Mouse (Mus musculus): ENCODE results near the gene Sdhaf1. TPM values are rescaled to one million over a fixed set of nuclear protein-coding genes. Genes with fewer than 3 reads are reported as not detected.

Gene Sdhaf1
- total and polyA plus RNA-seq, 2 experiments from 2014 or later: 16.5 to 23.3 TPM

GRCm38 (mm10) chr7:30291215-30292131, 32.2 kb downstream of the Sdhaf1 start, which contains the start of gene Clip3:
Gene Clip3 (plus strand): TSS chr7:30291728.
- Histone ChIP-seq H3K27ac (ENCODE audit: low read depth) (no peak within 1 kb of the TSS), H3K9ac (replicated peaks; ENCODE audit: low read depth, low read length) (peak within 1 kb of the TSS; percentile 41; the same call in 1 of the 2 replicates), H3K9me3 (replicated peaks; ENCODE audit: control insufficient read depth, low read length) (no peaks in the 10 kb centered on the region), H3K27me3 (ENCODE audit: control insufficient read depth, insufficient read depth, low read length) (no peaks in the 10 kb centered on the region), H3K4me2 (ENCODE audit: low read depth, low read length) (peak within 1 kb of the TSS; percentile 52), H3K36me3 (replicated peaks; ENCODE audit: control insufficient read depth, insufficient read depth, low read length) (no peaks in the 10 kb centered on the region), H3K4me3 (ENCODE audit: low read depth, low read length) (peak within 1 kb of the TSS; percentile 51), H3K4me1 (ENCODE audit: control insufficient read depth, insufficient read depth) (0 out of 2 replicates have a peak, but pooled peaks cover 6% of the 10 kb centered on the region)
- WGBS: 8% methylated on average over 35 of the region's 35 CpGs
- ATAC-seq (ENCODE audit: insufficient read depth, low read depth): peak; percentile 24; the same call in 1 of the 2 replicates
- TF ChIP-seq CTCF (IDR thresholded peaks at IDR 0.05; ENCODE audit: low read depth) (no peak), EP300 (IDR thresholded peaks at IDR 0.05; ENCODE audit: low read depth) (no peak)
- DNase-seq (ENCODE audit: low spot score): peak; percentile 64

DNA sequence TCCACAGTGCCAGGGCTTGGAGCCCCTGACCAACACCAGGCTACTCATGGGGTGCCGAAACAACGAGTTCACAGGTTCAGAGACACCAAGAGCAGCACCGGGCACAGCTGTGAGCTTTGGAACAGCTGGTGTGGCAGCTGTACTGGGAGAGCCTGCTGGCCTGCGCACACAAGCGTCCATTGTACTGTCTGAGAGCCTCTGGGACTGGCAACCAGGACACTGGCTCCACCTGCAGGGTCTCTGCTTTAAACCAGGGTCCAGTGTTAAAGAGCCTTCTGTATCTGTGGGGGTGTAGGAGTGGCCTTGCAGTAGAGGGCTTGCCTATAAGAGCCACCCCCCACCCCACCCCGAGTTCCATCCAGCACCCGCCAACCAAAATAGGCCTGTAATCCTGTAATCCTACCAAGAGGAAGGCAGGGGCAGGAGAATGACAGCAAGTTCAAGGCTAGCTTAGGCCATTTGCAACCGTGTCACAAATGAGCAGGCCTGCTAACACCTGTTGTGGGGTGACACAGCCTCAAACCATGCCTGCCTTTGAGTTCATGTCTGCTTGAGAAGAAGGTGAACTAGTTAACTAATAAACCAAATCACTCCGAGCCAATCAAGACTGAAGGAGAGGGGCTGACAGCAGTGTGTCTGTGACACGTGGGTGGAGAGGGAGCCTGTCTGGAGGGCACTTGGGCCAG, 33.8 kb downstream of the Sdhaf1 start:
- whole genome bisulfite sequencing: 56% methylated on average over 10 of the region's 10 CpGs
- Histone ChIP-seq H3K36me3 (replicated peaks; ENCODE audit: control insufficient read depth, insufficient read depth, low read length) (no peaks in the 10 kb centered on the region), H3K27me3 (ENCODE audit: control insufficient read depth, insufficient read depth, low read length) (no peaks in the 10 kb centered on the region), H3K4me2 (ENCODE audit: low read depth, low read length) (no peak overlapping the region), H3K27ac (ENCODE audit: low read depth) (no peak overlapping the region), H3K4me3 (ENCODE audit: low read depth, low read length) (no peak overlapping the region), H3K9me3 (replicated peaks; ENCODE audit: control insufficient read depth, low read length) (no peaks in the 10 kb centered on the region), H3K4me1 (ENCODE audit: control insufficient read depth, insufficient read depth) (0 out of 2 replicates have a peak, but pooled peaks cover 6% of the 10 kb centered on the region), H3K9ac (replicated peaks; ENCODE audit: low read depth, low read length) (no peak overlapping the region)
- ATAC-seq (ENCODE audit: insufficient read depth, low read depth): peak; percentile 40; the same call in 1 of the 2 replicates
- DNase-seq (ENCODE audit: low spot score): no peak
- TF ChIP-seq EP300 (IDR thresholded peaks at IDR 0.05; ENCODE audit: low read depth) (no peak), CTCF (IDR thresholded peaks at IDR 0.05; ENCODE audit: low read depth) (0 out of 2 replicates have a peak, but pooled peaks have one; percentile 5)

DNA sequence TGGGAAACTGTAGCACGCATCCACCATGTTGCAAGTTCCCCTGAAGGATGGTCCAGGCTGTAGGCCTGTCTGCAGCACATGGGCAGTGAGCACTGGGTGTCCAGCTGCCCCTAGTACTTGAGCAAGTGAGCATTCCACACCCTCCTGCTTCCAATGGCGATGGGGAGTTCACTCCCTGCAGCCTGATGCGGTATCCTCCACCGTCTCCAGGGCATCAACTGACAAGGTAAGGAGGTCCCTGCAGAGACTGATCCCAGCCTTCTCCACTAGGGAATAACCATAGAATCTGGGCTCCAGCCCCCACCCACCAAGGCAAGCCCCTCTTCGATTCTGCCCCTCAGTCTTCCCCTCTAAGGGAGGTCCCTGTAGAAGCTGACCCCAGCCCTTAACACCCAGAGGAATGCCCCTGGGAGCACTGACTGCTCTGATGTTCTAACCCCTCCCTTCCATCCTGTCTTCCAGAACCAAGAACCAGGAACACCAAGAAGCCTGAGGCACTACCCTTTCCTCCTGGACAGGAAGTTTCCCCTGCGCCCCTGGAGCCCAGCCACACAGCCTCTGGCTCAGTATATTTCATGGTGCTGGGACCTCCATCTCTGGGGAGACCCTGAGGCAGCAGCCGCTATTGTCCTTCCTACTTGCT, 34.5 kb downstream of the Sdhaf1 start:
- Histone ChIP-seq H3K36me3 (replicated peaks; ENCODE audit: control insufficient read depth, insufficient read depth, low read length) (no peaks in the 10 kb centered on the region), H3K9me3 (replicated peaks; ENCODE audit: control insufficient read depth, low read length) (no peaks in the 10 kb centered on the region), H3K4me3 (ENCODE audit: low read depth, low read length) (no peak overlapping the region), H3K4me2 (ENCODE audit: low read depth, low read length) (no peak overlapping the region), H3K27ac (ENCODE audit: low read depth) (no peak overlapping the region), H3K4me1 (ENCODE audit: control insufficient read depth, insufficient read depth) (0 out of 2 replicates have a peak, but pooled peaks cover 6% of the 10 kb centered on the region), H3K9ac (replicated peaks; ENCODE audit: low read depth, low read length) (no peak overlapping the region), H3K27me3 (ENCODE audit: control insufficient read depth, insufficient read depth, low read length) (no peaks in the 10 kb centered on the region)
- DNase-seq (ENCODE audit: low spot score) (no peak), ATAC-seq (ENCODE audit: insufficient read depth, low read depth) (no peak)
- whole genome bisulfite sequencing: 60% methylated on average over 7 of the region's 7 CpGs
- TF ChIP-seq EP300 (IDR thresholded peaks at IDR 0.05; ENCODE audit: low read depth): no peak
- TF ChIP-seq CTCF (IDR thresholded peaks at IDR 0.05; ENCODE audit: low read depth): no peak

DNA sequence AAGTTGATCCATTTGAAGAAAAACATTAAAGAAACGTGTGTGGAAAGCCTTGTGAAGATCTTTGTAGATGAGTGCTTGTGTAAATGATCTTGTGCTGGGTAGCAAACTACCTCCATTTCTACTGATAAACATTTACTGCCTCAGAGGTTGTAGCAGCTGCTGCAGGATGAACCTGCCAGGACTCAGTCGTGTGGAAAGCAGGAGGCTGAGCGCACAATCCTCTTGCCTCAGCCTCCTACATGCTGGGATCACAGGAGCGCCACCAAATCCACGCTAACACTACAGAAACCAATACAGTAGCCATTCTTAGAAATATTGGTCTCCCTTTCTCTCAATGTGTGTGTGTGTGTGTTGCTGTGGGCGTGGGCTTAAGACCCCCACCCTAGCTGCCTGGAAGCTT, 35.6 kb downstream of the Sdhaf1 start:
- no peak for DNase-seq (ENCODE audit: low spot score)
- WGBS: 65% methylated on average over 6 of the region's 6 CpGs

More for the DNA sequence above, 35.6 kb downstream of the Sdhaf1 start:
- H3K4me1 ChIP-seq (ENCODE audit: control insufficient read depth, insufficient read depth): 0 out of 2 replicates have a peak, but pooled peaks cover 6% of the 10 kb centered on the region
- no peak overlapping the region for H3K4me2 ChIP-seq (ENCODE audit: low read depth, low read length)
- no peak overlapping the region for H3K9ac ChIP-seq (replicated peaks; ENCODE audit: low read depth, low read length)
- H3K27ac ChIP-seq (ENCODE audit: low read depth): no peak overlapping the region
- H3K27me3 ChIP-seq (ENCODE audit: control insufficient read depth, insufficient read depth, low read length): no peaks in the 10 kb centered on the region
- TF ChIP-seq EP300 (IDR thresholded peaks at IDR 0.05; ENCODE audit: low read depth): no peak
- no peak for TF ChIP-seq CTCF (IDR thresholded peaks at IDR 0.05; ENCODE audit: low read depth)
- no peaks in the 10 kb centered on the region for H3K9me3 ChIP-seq (replicated peaks; ENCODE audit: control insufficient read depth, low read length)
- no peaks in the 10 kb centered on the region for H3K36me3 ChIP-seq (replicated peaks; ENCODE audit: control insufficient read depth, insufficient read depth, low read length)
- no peak for ATAC-seq (ENCODE audit: insufficient read depth, low read depth)
- no peak overlapping the region for H3K4me3 ChIP-seq (ENCODE audit: low read depth, low read length)
